ENCODE assay signal across 8 mouse cellular contexts in genomic region chr10:83219729-83220128, GRCm38 (mm10).
DNase-seq lines count a peak whose midpoint lies in the region; ATAC-seq and TF ChIP-seq lines count a peak whose summit lies in the region.

No protein-coding gene starts in this region.

- no peaks in the 10 kb centered on the region for H3K27me3 ChIP-seq in kidney, adult 2 months (replicated peaks; ENCODE audit: control insufficient read depth, insufficient read depth, low read length)
- H3K27me3 ChIP-seq in liver, embryonic 14.5 days (ENCODE audit: control insufficient read depth, insufficient read depth, low read length): no peaks in the 10 kb centered on the region
- H3K27me3 ChIP-seq in neural tube, embryonic 14.5 days (ENCODE audit: control insufficient read depth, insufficient read depth, low read length): no peaks in the 10 kb centered on the region

- H3K9me3 ChIP-seq in liver, embryonic 14.5 days (ENCODE audit: control insufficient read depth, low read length): no peaks in the 10 kb centered on the region
- no peaks in the 10 kb centered on the region for H3K9me3 ChIP-seq in neural tube, embryonic 14.5 days (ENCODE audit: control insufficient read depth, low read length)

- no peaks in the 10 kb centered on the region for H3K36me3 ChIP-seq in kidney, adult 2 months (ENCODE audit: control insufficient read depth, insufficient read depth, low read length)
- H3K36me3 ChIP-seq in liver, embryonic 14.5 days (replicated peaks; ENCODE audit: control insufficient read depth, insufficient read depth, low read depth): no peaks in the 10 kb centered on the region
- no peaks in the 10 kb centered on the region for H3K36me3 ChIP-seq in neural tube, embryonic 14.5 days (ENCODE audit: control insufficient read depth, insufficient read depth, low read length)

- no peak for TF ChIP-seq EP300 in liver, embryonic 14.5 days (IDR thresholded peaks at IDR 0.05; ENCODE audit: low read depth)

- H3K4me1 ChIP-seq in kidney, adult 2 months (ENCODE audit: control insufficient read depth, insufficient read depth, low read length): no peaks in the 10 kb centered on the region
- no peaks in the 10 kb centered on the region for H3K4me1 ChIP-seq in liver, embryonic 14.5 days (replicated peaks; ENCODE audit: control insufficient read depth in 2 of 2, insufficient read depth in 2 of 2, low read length in 1 of 2)
- H3K4me1 ChIP-seq in neural tube, embryonic 14.5 days (ENCODE audit: control insufficient read depth, insufficient read depth, low read length): no peaks in the 10 kb centered on the region

- no peak for TF ChIP-seq POLR2A in kidney, adult 2 months (IDR thresholded peaks at IDR 0.05; ENCODE audit: low read depth, low read length)

- TF ChIP-seq CTCF in kidney, adult 2 months (conservative IDR thresholded peaks at IDR 0.05; ENCODE audit: insufficient read depth, insufficient read length, low read depth, low read length): peak; percentile 71
- TF ChIP-seq CTCF in liver, embryonic 14.5 days (IDR thresholded peaks at IDR 0.05; ENCODE audit: low read depth): peak; percentile 87

- DNase-seq in right cerebral cortex, adult 18-20 months: peak; percentile 51
- no peak for DNase-seq in right cerebral cortex, postnatal 36 days (ENCODE audit: low spot score in 2 of 2)
- peak; percentile 79 for DNase-seq in cerebellum, adult 9-10 months
- peak; percentile 51 for DNase-seq in gastrocnemius, postnatal 10 days
- peak; percentile 62 for DNase-seq in kidney, adult 2 months
- peak in 2 of 3 experiments; percentile 9 to 23 for DNase-seq in liver, embryonic 14.5 days (ENCODE audit: low read depth in 3 of 3, low spot score in 3 of 3)
- DNase-seq in thymus, adult 18-20 months: peak; percentile 8 to 20

- no peak overlapping the region for H3K4me2 ChIP-seq in liver, embryonic 14.5 days (ENCODE audit: low read depth)
- no peak overlapping the region for H3K4me2 ChIP-seq in neural tube, embryonic 14.5 days (ENCODE audit: low read depth, low read length)

- no peak overlapping the region for H3K9ac ChIP-seq in liver, embryonic 14.5 days (replicated peaks)
- H3K9ac ChIP-seq in neural tube, embryonic 14.5 days (replicated peaks; ENCODE audit: low read depth, low read length): no peak overlapping the region

- 24% methylated on average over 12 of the region's 12 CpGs for WGBS in kidney, adult 2 months
- 22% methylated on average over 12 of the region's 12 CpGs for WGBS in liver, embryonic 14.5 days (ENCODE audit: insufficient replicate concordance)
- WGBS in neural tube, embryonic 14.5 days: 29% methylated on average over 12 of the region's 12 CpGs

- no peak overlapping the region for H3K27ac ChIP-seq in kidney, adult 2 months (ENCODE audit: insufficient read depth, low read depth, low read length)
- H3K27ac ChIP-seq in liver, embryonic 14.5 days: no peak overlapping the region
- H3K27ac ChIP-seq in neural tube, embryonic 14.5 days (ENCODE audit: low read depth, low read length): no peak overlapping the region

- H3K4me3 ChIP-seq in kidney, adult 2 months (ENCODE audit: insufficient read depth, low read depth, low read length): no peak overlapping the region
- H3K4me3 ChIP-seq in liver, embryonic 14.5 days (ENCODE audit: insufficient read depth in 1 of 2, low read depth in 2 of 2, low read length in 2 of 2): no peak overlapping the region
- no peak overlapping the region for H3K4me3 ChIP-seq in neural tube, embryonic 14.5 days (ENCODE audit: low read depth, low read length)

- no peak for ATAC-seq in liver, embryonic 14.5 days (ENCODE audit: insufficient read depth)
- peak; percentile 70; the same call in 1 of the 2 replicates for ATAC-seq in neural tube, embryonic 14.5 days (ENCODE audit: low read depth)

Comparison
In these comparisons a context has a peak if more than half of its experiments do, and no peak if none do; other contexts are left out.
1. DNase-seq: peak in right cerebral cortex, adult 18-20 months (single experiment), cerebellum, adult 9-10 months (single experiment), gastrocnemius, postnatal 10 days (single experiment), kidney, adult 2 months (single experiment), liver, embryonic 14.5 days (2 of 3) and thymus, adult 18-20 months (2 of 2); none in right cerebral cortex, postnatal 36 days (0 of 2).